Mouse (Mus musculus): Measurements from ENCODE around the gene Prpf39. TPM values are rescaled to one million over a fixed set of nuclear protein-coding genes. Genes with fewer than 3 reads are reported as not detected.

Prpf39 gene
- polyA plus RNA-seq, 1 experiment from 2014 or later, result 34.4 TPM

DNA sequence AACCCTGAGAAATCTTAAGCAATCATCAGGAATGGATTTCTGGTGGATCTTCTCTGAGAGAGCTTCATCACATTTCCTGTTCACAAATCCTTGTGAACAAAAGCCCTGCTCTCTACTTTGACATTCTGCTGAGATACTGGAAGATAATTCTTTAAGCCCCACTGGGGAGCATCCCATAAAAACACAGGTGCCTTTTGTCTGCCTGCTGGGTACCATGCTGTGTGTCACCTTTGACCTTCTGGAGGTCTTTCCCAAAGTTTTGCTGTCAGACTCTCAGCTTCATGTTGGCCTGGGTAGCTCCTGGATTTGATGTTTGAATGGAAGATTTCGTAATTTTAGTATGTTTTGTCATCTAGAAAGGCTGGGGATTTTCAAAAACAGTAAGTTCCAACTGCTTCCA, 72.6 kb downstream of the Prpf39 start:
- 89% methylated on average over 1 of the region's 1 CpGs for WGBS
- Histone ChIP-seq H3K36me3 (ENCODE audit: insufficient read depth, low read length) (peaks cover 22% of the 10 kb centered on the region), H3K4me1 (replicated peaks; ENCODE audit: insufficient read depth, low read length) (no peaks in the 10 kb centered on the region), H3K27me3 (ENCODE audit: insufficient read depth, low read length) (no peaks in the 10 kb centered on the region), H3K27ac (no peak overlapping the region), H3K9me3 (replicated peaks; ENCODE audit: low read length) (no peaks in the 10 kb centered on the region), H3K9ac (ENCODE audit: low read depth, low read length) (no peak overlapping the region), H3K4me3 (replicated peaks; ENCODE audit: low read depth, low read length) (no peak overlapping the region), H3K4me2 (ENCODE audit: low read length) (no peak overlapping the region)
- DNase-seq (ENCODE audit: low spot score) (no peak), ATAC-seq (replicated peaks; ENCODE audit: low FRiP score, low read depth) (no peak)
- no peak for TF ChIP-seq CTCF (IDR thresholded peaks at IDR 0.05; ENCODE audit: low read depth)

DNA sequence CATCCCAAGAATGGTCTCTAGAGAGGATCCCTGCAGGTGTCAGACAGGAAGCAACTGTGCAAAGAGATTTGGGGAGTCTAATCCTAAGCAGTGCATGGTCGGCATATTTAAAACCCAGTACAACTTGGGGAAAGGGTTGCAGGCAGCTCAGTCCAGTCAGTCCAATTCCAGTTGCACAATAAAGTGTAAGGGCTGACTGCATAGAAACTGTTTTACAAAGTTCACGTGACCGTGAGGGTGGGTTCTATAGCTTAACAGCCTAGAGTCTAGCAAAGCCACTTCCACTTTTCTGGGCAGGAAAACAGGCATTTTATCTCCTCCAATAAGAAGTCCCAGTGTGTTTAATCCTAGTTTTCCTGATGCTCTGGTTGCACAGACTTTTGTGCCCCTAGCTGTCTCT, 75.4 kb downstream of the Prpf39 start:
- H3K27ac ChIP-seq, result no peak overlapping the region
- no peak overlapping the region for H3K4me2 ChIP-seq (ENCODE audit: low read length)
- H3K9me3 ChIP-seq (replicated peaks; ENCODE audit: low read length), result no peaks in the 10 kb centered on the region
- H3K36me3 ChIP-seq (ENCODE audit: insufficient read depth, low read length), result peaks cover 10% of the 10 kb centered on the region
- WGBS, result 87% methylated on average over 3 of the region's 3 CpGs
- TF ChIP-seq CTCF (IDR thresholded peaks at IDR 0.05; ENCODE audit: low read depth), result no peak
- H3K4me1 ChIP-seq (replicated peaks; ENCODE audit: insufficient read depth, low read length), result no peaks in the 10 kb centered on the region
- H3K27me3 ChIP-seq (ENCODE audit: insufficient read depth, low read length), result no peaks in the 10 kb centered on the region
- ATAC-seq (replicated peaks; ENCODE audit: low FRiP score, low read depth) (no peak), DNase-seq (ENCODE audit: low spot score) (no peak)
- H3K9ac ChIP-seq (ENCODE audit: low read depth, low read length), result no peak overlapping the region
- H3K4me3 ChIP-seq (replicated peaks; ENCODE audit: low read depth, low read length), result no peak overlapping the region

GRCm38 (mm10) chr12:65112811-65113210, 76.7 kb downstream of the Prpf39 start:
- DNase-seq (ENCODE audit: low spot score) (no peak), ATAC-seq (replicated peaks; ENCODE audit: low FRiP score, low read depth) (no peak)
- Histone ChIP-seq H3K9me3 (replicated peaks; ENCODE audit: low read length) (no peaks in the 10 kb centered on the region), H3K4me2 (ENCODE audit: low read length) (no peak overlapping the region), H3K4me1 (replicated peaks; ENCODE audit: insufficient read depth, low read length) (no peaks in the 10 kb centered on the region), H3K4me3 (replicated peaks; ENCODE audit: low read depth, low read length) (no peak overlapping the region), H3K27ac (no peak overlapping the region), H3K36me3 (ENCODE audit: insufficient read depth, low read length) (peaks cover 10% of the 10 kb centered on the region; the same call in 1 of the 2 replicates), H3K9ac (ENCODE audit: low read depth, low read length) (no peak overlapping the region), H3K27me3 (ENCODE audit: insufficient read depth, low read length) (no peaks in the 10 kb centered on the region)
- WGBS, result 92% methylated on average over 1 of the region's 1 CpGs
- no peak for TF ChIP-seq CTCF (IDR thresholded peaks at IDR 0.05; ENCODE audit: low read depth)

Other genes starting within 250 kb of the Prpf39 start
- gene Gm527, start 118.4 kb upstream of the Prpf39 start, polyA plus RNA-seq (2015; fragmentation: Nextera tagmentation; extraction: Ambion mirVana), result 3.2 and 4.0 TPM in 2 replicates
- 10.8 and 11.1 TPM in 2 replicates for gene Klhl28, start 70.8 kb upstream of the Prpf39 start, polyA plus RNA-seq (2015; fragmentation: Nextera tagmentation; extraction: Ambion mirVana)
- 20.9 and 23.6 TPM in 2 replicates for gene Togaram1, start 70.5 kb upstream of the Prpf39 start, polyA plus RNA-seq (2015; fragmentation: Nextera tagmentation; extraction: Ambion mirVana)
- gene Fkbp3, start 37.7 kb downstream of the Prpf39 start, polyA plus RNA-seq (2015; fragmentation: Nextera tagmentation; extraction: Ambion mirVana), result 432 and 463 TPM in 2 replicates
- 7.4 and 8.3 TPM in 2 replicates for gene Fancm, start 39.3 kb downstream of the Prpf39 start, polyA plus RNA-seq (2015; fragmentation: Nextera tagmentation; extraction: Ambion mirVana)
- 31.0 and 31.8 TPM in 2 replicates for gene Mis18bp1, start 136.3 kb downstream of the Prpf39 start, polyA plus RNA-seq (2015; fragmentation: Nextera tagmentation; extraction: Ambion mirVana)
- not detected in 2 replicates for gene Wdr20rt, start 189.2 kb downstream of the Prpf39 start, polyA plus RNA-seq (2015; fragmentation: Nextera tagmentation; extraction: Ambion mirVana)

Data from kidney, postnatal 0 days (tissue).